ENCODE assay signal across 20 mouse cellular contexts in genomic region chr4:135899050-135899448, GRCm38 (mm10). TPM values are rescaled to one million over a fixed set of nuclear protein-coding genes. Genes with fewer than 3 reads are reported as not detected.
DNase-seq lines count a peak whose midpoint lies in the region; TF ChIP-seq lines count a peak whose summit lies in the region.
"Had no signal": no experiment of that assay in that cellular context is flagged by ENCODE, and none has a peak within 500 bp of the region (broad histone marks: within the 10 kb centered on the region; RNA-seq: fewer than 3 reads in every experiment).

No protein-coding gene starts in this region.

- no peaks in the 10 kb centered on the region for H3K27me3 ChIP-seq in spleen, adult 2 months (ENCODE audit: control insufficient read depth, insufficient read depth, low read length)
- no peaks in the 10 kb centered on the region for H3K27me3 ChIP-seq in megakaryocyte, embryonic 14.5 days (replicated peaks)
- H3K27me3 ChIP-seq: neural tube, embryonic 15.5 days; Patski had no signal

- H3K27ac ChIP-seq in spleen, adult 2 months (ENCODE audit: insufficient read depth, low read length) = peak overlapping the region; percentile 84
- H3K27ac ChIP-seq: embryonic facial prominence, embryonic 10.5 days; hindbrain, postnatal 0 days; neural tube, embryonic 15.5 days had no signal

- TF ChIP-seq CTCF in spleen, adult 2 months (IDR thresholded peaks at IDR 0.05; ENCODE audit: extremely low read depth, insufficient read depth, insufficient read length, insufficient replicate concordance) = no peak

- no peak for DNase-seq in spleen, adult 2 months (ENCODE audit: low read depth in 1 of 2, low spot score in 2 of 2)
- DNase-seq in spleen, postnatal 4 days (ENCODE audit: low spot score in 2 of 2) = no peak
- DNase-seq in induced T-regulatory cell, adult 2 months (ENCODE audit: low read depth) = peak; percentile 45
- no peak for DNase-seq in gastrocnemius, postnatal 4 days (ENCODE audit: low spot score in 2 of 2)
- no peak for DNase-seq in left cerebral cortex, postnatal 25 days (ENCODE audit: low spot score in 2 of 2)
- no peak for DNase-seq in heart, postnatal 10 days
- DNase-seq in ovary, postnatal 10 days (ENCODE audit: low spot score) = no peak
- DNase-seq: cerebellum, adult 8-10 months; kidney, adult 18-20 months; kidney, postnatal 10 days; midbrain, embryonic 14.5 days; right cerebral cortex, postnatal 25 days had no signal

- TF ChIP-seq POLR2A in spleen, adult 2 months (IDR thresholded peaks at IDR 0.05; ENCODE audit: low read depth, low read length) = no peak

- H3K9me3 ChIP-seq in megakaryocyte, embryonic 14.5 days = peaks cover 4% of the 10 kb centered on the region
- H3K9me3 ChIP-seq: embryonic facial prominence, embryonic 10.5 days; neural tube, embryonic 15.5 days had no signal

- 58% methylated on average over 7 of the region's 7 CpGs for WGBS in spleen, adult 2 months

- H3K4me1 ChIP-seq in spleen, adult 2 months (ENCODE audit: control insufficient read depth, insufficient read depth, insufficient read length) = peaks cover 36% of the 10 kb centered on the region
- peaks cover 90% of the 10 kb centered on the region for H3K4me1 ChIP-seq in megakaryocyte, embryonic 14.5 days
- H3K4me1 ChIP-seq: neural tube, embryonic 15.5 days had no signal

- H3K36me3 ChIP-seq in spleen, adult 2 months (ENCODE audit: control insufficient read depth, insufficient read depth, low read length) = no peaks in the 10 kb centered on the region; the same call in 1 of the 2 replicates
- peaks cover 48% of the 10 kb centered on the region for H3K36me3 ChIP-seq in megakaryocyte, embryonic 14.5 days (replicated peaks; ENCODE audit: low read length)
- H3K36me3 ChIP-seq: embryonic facial prominence, embryonic 10.5 days; neural tube, embryonic 15.5 days had no signal

- no peak overlapping the region for H3K4me3 ChIP-seq in spleen, adult 2 months (ENCODE audit: extremely low read depth, insufficient read depth, insufficient read length)
- peak overlapping the region; percentile 75 for H3K4me3 ChIP-seq in megakaryocyte, embryonic 14.5 days (replicated peaks)
- H3K4me3 ChIP-seq: embryonic facial prominence, embryonic 10.5 days; heart, adult 2 months; myocyte; neural tube, embryonic 15.5 days had no signal

- intact Hi-C loops in left cerebral cortex, postnatal 25 days (cut with DNase I) = no loop called here
- intact Hi-C loops in heart, postnatal 10 days (cut with DNase I) = no loop called here

RNA-seq across cellular contexts. Expression of gene Cnr2, which starts 3.9 kb away (rescaled TPM):
- polyA plus RNA-seq in spleen, adult 2 months (2012; rRNA removed) = 44.8 and 47.2 TPM in 2 replicates
- 1.3 and 4.9 TPM in 2 replicates for polyA plus RNA-seq in megakaryocyte, embryonic 14.5 days (2012; ENCODE audit: insufficient read depth, low replicate concordance)
- under 1 TPM; 0.65 to 0.78 TPM for total RNA-seq in gastrocnemius, postnatal 4 days (2021)
- under 1 TPM in 1 of 2 experiments, not detected in 1; 0.14 TPM for total RNA-seq in left cerebral cortex, postnatal 25 days (2021)
- total RNA-seq in heart, postnatal 10 days (2021) = under 1 TPM; 0.77 to 0.94 TPM
- polyA plus RNA-seq: C2C12, myocyte had no signal

RNA-seq across cellular contexts. Expression of gene Fuca1, which starts 21.5 kb away (rescaled TPM):
- polyA plus RNA-seq in spleen, adult 2 months (2012; rRNA removed) = 45.7 TPM in 2 replicates
- 19.9 and 22.2 TPM in 2 replicates for polyA plus RNA-seq in megakaryocyte, embryonic 14.5 days (2012; ENCODE audit: insufficient read depth, low replicate concordance)
- total RNA-seq in gastrocnemius, postnatal 4 days (2021) = 10 to 100 TPM; 46.6 to 46.7 TPM
- total RNA-seq in left cerebral cortex, postnatal 25 days (2021) = 10 to 100 TPM; 29.2 to 36.3 TPM
- 10 to 100 TPM; 43.2 to 44.5 TPM for total RNA-seq in heart, postnatal 10 days (2021)

RNA-seq across cellular contexts. Expression of gene Pnrc2, which starts 25.4 kb away (rescaled TPM):
- polyA plus RNA-seq in spleen, adult 2 months (2012; rRNA removed) = 12.2 and 14.7 TPM in 2 replicates
- 6.2 TPM in 1 of 2 replicates, not detected in the other for polyA plus RNA-seq in megakaryocyte, embryonic 14.5 days (2012; ENCODE audit: insufficient read depth, low replicate concordance)
- 10 to 100 TPM; 76.6 to 91.3 TPM for total RNA-seq in gastrocnemius, postnatal 4 days (2021)
- 10 to 100 TPM; 46.8 to 48.4 TPM for total RNA-seq in left cerebral cortex, postnatal 25 days (2021)
- 100 to 1,000 TPM in 1 of 2 experiments, 10 to 100 TPM in 1; 99.4 to 105 TPM for total RNA-seq in heart, postnatal 10 days (2021)

RNA-seq across cellular contexts. Expression of gene Srsf10, which starts 43.5 kb away (rescaled TPM):
- polyA plus RNA-seq in spleen, adult 2 months (2012; rRNA removed) = 68.0 and 109 TPM in 2 replicates
- 81.0 and 110 TPM in 2 replicates for polyA plus RNA-seq in megakaryocyte, embryonic 14.5 days (2012; ENCODE audit: insufficient read depth, low replicate concordance)
- total RNA-seq in gastrocnemius, postnatal 4 days (2021) = 10 to 100 TPM; 61.0 to 86.0 TPM
- total RNA-seq in left cerebral cortex, postnatal 25 days (2021) = 10 to 100 TPM; 74.3 to 80.1 TPM
- 10 to 100 TPM; 61.2 to 64.1 TPM for total RNA-seq in heart, postnatal 10 days (2021)

RNA-seq across cellular contexts. Expression of gene Hmgcl, which starts 47.2 kb away (rescaled TPM):
- polyA plus RNA-seq in spleen, adult 2 months (2012; rRNA removed) = 27.9 and 32.4 TPM in 2 replicates
- polyA plus RNA-seq in megakaryocyte, embryonic 14.5 days (2012; ENCODE audit: insufficient read depth, low replicate concordance) = 27.0 and 31.8 TPM in 2 replicates
- 10 to 100 TPM; 46.6 to 47.7 TPM for total RNA-seq in gastrocnemius, postnatal 4 days (2021)
- 10 to 100 TPM; 29.5 TPM for total RNA-seq in left cerebral cortex, postnatal 25 days (2021)
- 10 to 100 TPM; 66.3 to 67.5 TPM for total RNA-seq in heart, postnatal 10 days (2021)
